Mouse (Mus musculus): ENCODE results near the gene B3galt2. TPM values are rescaled to one million over a fixed set of nuclear protein-coding genes. Genes with fewer than 3 reads are reported as not detected.

B3galt2 gene
- total and polyA plus RNA-seq, 3 experiments, result 0.01 to 0.04 TPM; not detected in 1

DNA sequence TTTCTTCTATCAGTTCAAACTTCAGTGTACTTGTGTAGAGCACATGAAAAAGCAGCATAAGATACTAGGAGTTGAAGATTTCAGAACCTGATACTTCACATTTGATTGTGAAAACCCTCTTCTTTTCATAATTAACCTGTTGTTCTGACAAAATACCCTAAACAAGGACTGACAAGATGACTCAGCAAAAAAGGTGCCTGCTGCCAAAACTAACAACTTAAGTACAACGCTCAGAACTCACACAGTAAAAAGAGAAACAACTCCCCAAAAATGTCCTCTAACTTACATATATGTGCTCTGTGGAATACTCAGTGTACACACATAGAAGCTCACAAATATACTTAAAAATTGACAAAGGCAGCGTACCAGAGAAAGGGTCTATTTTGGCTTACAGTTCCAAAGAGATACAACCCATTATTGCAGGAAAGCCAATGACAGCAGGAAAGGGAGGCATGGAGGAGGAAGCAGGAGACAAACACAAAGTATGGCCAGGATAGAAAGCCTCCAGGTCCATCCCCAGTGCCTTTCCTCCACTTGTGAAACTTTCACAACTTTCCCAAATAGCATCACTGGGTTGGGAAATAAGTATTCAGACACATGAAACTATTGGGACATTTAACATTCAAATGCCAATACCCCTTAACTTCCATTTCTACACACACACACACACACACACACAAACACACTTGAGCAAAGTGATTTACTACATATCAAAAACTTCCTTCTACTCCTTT, 7.4 kb upstream of the B3galt2 start:
- Histone ChIP-seq H3K27ac (ENCODE audit: control insufficient read depth, low read depth, low read length) (no peak overlapping the region), H3K4me1 (ENCODE audit: control insufficient read depth in 1 of 2, insufficient read depth in 2 of 2, low read length in 2 of 2) (no peaks in the 10 kb centered on the region), H3K79me2 (ENCODE audit: control insufficient read depth, insufficient read depth, low read length, poor library complexity) (no peaks in the 10 kb centered on the region; the same call in 1 of the 2 replicates), H3K27me3 (ENCODE audit: control insufficient read depth in 1 of 2, insufficient read depth in 2 of 2, low read length in 2 of 2) (no peaks in the 10 kb centered on the region), H3K4me3 (ENCODE audit: control insufficient read depth in 1 of 2, insufficient read depth in 1 of 2, low read depth in 2 of 2, low read length in 2 of 2) (no peak overlapping the region), H3K9me3 (replicated peaks; ENCODE audit: insufficient read depth, low read length) (no peaks in the 10 kb centered on the region), H3K9ac (ENCODE audit: control insufficient read depth, low read depth, low read length, poor library complexity, severe bottlenecking) (no peak overlapping the region), H3K36me3 (ENCODE audit: control insufficient read depth in 1 of 2, insufficient read depth in 2 of 2, low read length in 2 of 2) (peaks cover 5 to 15% of the 10 kb centered on the region in 2 experiments; a peak in 3 of 4 replicates)
- DNase-seq (ENCODE audit: low read depth, low spot score), result peak; percentile 20
- TF ChIP-seq POLR2A (IDR thresholded peaks at IDR 0.05; ENCODE audit: control insufficient read depth in 1 of 2, insufficient read depth in 1 of 2, low read depth in 1 of 2, low read length in 2 of 2, poor library complexity in 1 of 2) (no peak), GATA1 (IDR thresholded peaks at IDR 0.05; ENCODE audit: low read depth, low read length) (no peak), POLR2AphosphoS2 (IDR thresholded peaks at IDR 0.05; ENCODE audit: low read length) (no peak), MYC (IDR thresholded peaks at IDR 0.05; ENCODE audit: low read depth, low read length) (no peak), ETS1 (IDR thresholded peaks at IDR 0.05; ENCODE audit: low read depth, low read length) (no peak), BHLHE40 (IDR thresholded peaks at IDR 0.05; ENCODE audit: borderline replicate concordance, low read depth, low read length) (no peak), NELFE (IDR thresholded peaks at IDR 0.05; ENCODE audit: low read depth, low read length) (no peak), POLR2AphosphoS5 (IDR thresholded peaks at IDR 0.05; ENCODE audit: borderline replicate concordance, low read depth, low read length) (no peak), MXI1 (IDR thresholded peaks at IDR 0.05; ENCODE audit: low read depth, low read length) (no peak), MAFK (IDR thresholded peaks at IDR 0.05; ENCODE audit: borderline replicate concordance, low read depth, low read length) (peak; percentile 67; the same call in 1 of the 2 replicates), NRF1 (IDR thresholded peaks at IDR 0.05; ENCODE audit: insufficient read depth, low read depth, low read length, poor library complexity, severe bottlenecking) (no peak), CHD2 (IDR thresholded peaks at IDR 0.05; ENCODE audit: low read length) (no peak), GABPA (IDR thresholded peaks at IDR 0.05; ENCODE audit: low read depth, low read length) (peak; percentile 47; the same call in 1 of the 2 replicates), KAT2A (conservative IDR thresholded peaks at IDR 0.05; ENCODE audit: low read depth, low read length) (no peak), CTCF (IDR thresholded peaks at IDR 0.05 in 2 of 3, conservative IDR thresholded peaks at IDR 0.05 in 1 of 3; ENCODE audit: control insufficient read depth in 1 of 3, insufficient read depth in 1 of 3, low read depth in 2 of 3, low read length in 3 of 3, poor library complexity in 1 of 3, severe bottlenecking in 1 of 3) (no peak), ZNF384 (IDR thresholded peaks at IDR 0.05; ENCODE audit: low read depth, low read length) (no peak)

DNA sequence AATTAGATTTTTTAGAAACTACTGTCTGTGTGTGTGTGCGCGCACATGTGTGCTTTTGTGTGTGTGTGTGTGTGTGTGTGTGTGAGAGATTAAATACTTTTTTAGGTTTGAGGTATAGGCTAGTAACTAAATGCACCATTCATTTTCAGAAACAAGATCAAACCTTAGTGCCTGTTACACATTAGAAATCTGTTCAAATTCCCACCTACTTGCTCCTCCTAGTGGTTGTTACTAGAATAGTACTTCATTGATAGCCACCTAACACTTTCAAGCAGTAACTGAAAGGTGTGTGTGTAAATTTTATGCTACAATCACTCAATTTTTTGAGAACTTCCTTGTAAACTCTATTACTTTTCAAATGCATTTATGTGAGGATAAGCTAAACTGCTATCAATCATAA, 3.8 kb downstream of the B3galt2 start:
- no peak overlapping the region for H3K4me3 ChIP-seq (ENCODE audit: control insufficient read depth in 1 of 2, insufficient read depth in 1 of 2, low read depth in 2 of 2, low read length in 2 of 2)
- no peaks in the 10 kb centered on the region for H3K27me3 ChIP-seq (ENCODE audit: control insufficient read depth in 1 of 2, insufficient read depth in 2 of 2, low read length in 2 of 2)
- peak; percentile 57 for TF ChIP-seq ZC3H11A (IDR thresholded peaks at IDR 0.05; ENCODE audit: low read depth, low read length)
- peak in 2 of 3 experiments; percentile 60 to 73; a peak in 4 of 6 replicates for TF ChIP-seq CTCF (IDR thresholded peaks at IDR 0.05 in 2 of 3, conservative IDR thresholded peaks at IDR 0.05 in 1 of 3; ENCODE audit: control insufficient read depth in 1 of 3, insufficient read depth in 1 of 3, low read depth in 2 of 3, low read length in 3 of 3, poor library complexity in 1 of 3, severe bottlenecking in 1 of 3)
- no peak for TF ChIP-seq ZMIZ1 (IDR thresholded peaks at IDR 0.05; ENCODE audit: low read depth, low read length)
- TF ChIP-seq JUND (IDR thresholded peaks at IDR 0.05; ENCODE audit: low read depth, low read length), result no peak
- no peak for TF ChIP-seq KAT2A (conservative IDR thresholded peaks at IDR 0.05; ENCODE audit: low read depth, low read length)
- peak; percentile 77 for TF ChIP-seq RAD21 (IDR thresholded peaks at IDR 0.05; ENCODE audit: low read depth, low read length)
- no peak for TF ChIP-seq RCOR1 (IDR thresholded peaks at IDR 0.05; ENCODE audit: low read depth, low read length)
- TF ChIP-seq TCF12 (IDR thresholded peaks at IDR 0.05; ENCODE audit: low read depth, low read length), result no peak
- TF ChIP-seq POLR2A (IDR thresholded peaks at IDR 0.05; ENCODE audit: control insufficient read depth in 1 of 2, insufficient read depth in 1 of 2, low read depth in 1 of 2, low read length in 2 of 2, poor library complexity in 1 of 2), result no peak
- peak; percentile 74 for TF ChIP-seq SMC3 (IDR thresholded peaks at IDR 0.05; ENCODE audit: low read depth, low read length)
- H3K9ac ChIP-seq (ENCODE audit: control insufficient read depth, low read depth, low read length, poor library complexity, severe bottlenecking), result no peak overlapping the region
- peaks cover 0 to 9% of the 10 kb centered on the region in 2 experiments; a peak in 2 of 4 replicates for H3K36me3 ChIP-seq (ENCODE audit: control insufficient read depth in 1 of 2, insufficient read depth in 2 of 2, low read length in 2 of 2)
- no peak overlapping the region for H3K27ac ChIP-seq (ENCODE audit: control insufficient read depth, low read depth, low read length)
- DNase-seq (ENCODE audit: low read depth, low spot score), result peak; percentile 76
- no peaks in the 10 kb centered on the region for H3K79me2 ChIP-seq (ENCODE audit: control insufficient read depth, insufficient read depth, low read length, poor library complexity)
- H3K9me3 ChIP-seq (replicated peaks; ENCODE audit: insufficient read depth, low read length), result no peaks in the 10 kb centered on the region
- H3K4me1 ChIP-seq (ENCODE audit: control insufficient read depth in 1 of 2, insufficient read depth in 2 of 2, low read length in 2 of 2), result no peaks in the 10 kb centered on the region
